Mouse (Mus musculus) embryonic facial prominence, embryonic 10.5 days (tissue): Measurements from ENCODE around the gene Gal3st3. TPM values are rescaled to one million over a fixed set of nuclear protein-coding genes. Genes with fewer than 3 reads are reported as not detected.
A peak's percentile ranks its signal among the peaks of the same experiment; 100 is the strongest.
"Not testable (repeated sequence)": the region's sequence is repeated elsewhere in the genome, so short reads cannot be mapped to it uniquely, and the experiment has no call there.

Experiments
- DNase-seq: peaks from one replicate; pipeline ENCODE4 v3.0.0-alpha.2; 2017; ENCODE audit warnings: low spot score
- H3K27ac ChIP-seq: fragments of 300-500 bp; sonication (generic); replicated peaks from 2 replicates; pipeline ENCODE4 v1.5.1; 2016; ENCODE audit warnings: mild to moderate bottlenecking
- H3K27me3 ChIP-seq: fragments of 300-500 bp; sonication (generic); replicated peaks from 2 replicates; pipeline ENCODE4 v1.6.1; 2016; ENCODE audit warnings: low read depth, mild to moderate bottlenecking; ENCODE audit not compliant: poor library complexity, severe bottlenecking
- H3K36me3 ChIP-seq: fragments of 300-500 bp; sonication (generic); replicated peaks from 2 replicates; pipeline ENCODE4 v1.6.1; 2016; ENCODE audit warnings: mild to moderate bottlenecking, moderate library complexity
- H3K4me1 ChIP-seq: fragments of 300-500 bp; sonication (generic); 2 replicates; pipeline ENCODE4 v1.6.1; 2016
- H3K4me3 ChIP-seq: fragments of 300-500 bp; sonication (generic); 2 replicates; pipeline ENCODE4 v1.5.1; 2016; ENCODE audit warnings: mild to moderate bottlenecking, moderate library complexity
- H3K9me3 ChIP-seq: fragments of 300-500 bp; sonication (generic); 2 replicates; pipeline ENCODE4 v1.6.1; 2016; ENCODE audit warnings: mild to moderate bottlenecking
- WGBS: fragments of 180-500 bp; shearing (Covaris S2); methylation state at CpG from one replicate; pipeline ENCODE4 v1.1.7; 2016; 5-methylcytosine and 5-hydroxymethylcytosine counted together
- polyA plus RNA-seq: library from polyadenylated mRNA; unstranded; fragments of >200 nt; fragmentation: Nextera tagmentation; extraction: Ambion mirVana; gene quantifications from 2 replicates; pipeline ENCODE4 v1.2.1, GENCODE M21; 2016

The Gal3st3 gene
- polyA plus RNA-seq, 1 experiment from 2014 or later, result 8.5 TPM

- 59% methylated on average over 17 of the region's 17 CpGs for WGBS
- DNase-seq, result no peak
These were observed 25.7 kb downstream of the Gal3st3 start for GRCm38 (mm10) chr19:5323801-5324200.

GRCm38 (mm10) chr19:5327970-5328369 lies 29.8 kb downstream of the Gal3st3 start:
- Histone ChIP-seq H3K4me1 (no peaks in the 10 kb centered on the region), H3K36me3 (no peaks in the 10 kb centered on the region), H3K9me3 (no peaks in the 10 kb centered on the region), H3K27me3 (no peaks in the 10 kb centered on the region), H3K27ac (no peak overlapping the region), H3K4me3 (no peak overlapping the region)
- 75% methylated on average over 19 of the region's 19 CpGs for WGBS
- no peak for DNase-seq

More at GRCm38 (mm10) chr19:5323801-5324200, 25.7 kb downstream of the Gal3st3 start:
- H3K27ac ChIP-seq, result no peak overlapping the region
- no peaks in the 10 kb centered on the region for H3K27me3 ChIP-seq
- no peaks in the 10 kb centered on the region for H3K4me1 ChIP-seq
- no peaks in the 10 kb centered on the region for H3K9me3 ChIP-seq
- no peaks in the 10 kb centered on the region for H3K36me3 ChIP-seq
- no peak overlapping the region for H3K4me3 ChIP-seq

GRCm38 (mm10) chr19:5334741-5335140 lies 36.6 kb downstream of the Gal3st3 start:
- peaks cover 5% of the 10 kb centered on the region; the same call in 1 of the 2 replicates for H3K4me1 ChIP-seq
- H3K36me3 ChIP-seq, result no peaks in the 10 kb centered on the region
- WGBS, result 77% methylated on average over 5 of the region's 5 CpGs

GRCm38 (mm10) chr19:5335441-5335840 lies 37.3 kb downstream of the Gal3st3 start, which contains the start of gene Catsper1:
Gene Catsper1, plus strand, starts transcription at chr19:5335741.
- no peak within 1 kb of the TSS for H3K4me3 ChIP-seq
- H3K36me3 ChIP-seq, result no peaks in the 10 kb centered on the region
- WGBS, result 88% methylated on average over 6 of the region's 6 CpGs
- H3K4me1 ChIP-seq, result peaks cover 5% of the 10 kb centered on the region; the same call in 1 of the 2 replicates
- no peaks in the 10 kb centered on the region for H3K27me3 ChIP-seq
- no peaks in the 10 kb centered on the region for H3K9me3 ChIP-seq
- H3K27ac ChIP-seq, result no peak within 1 kb of the TSS
- no peak for DNase-seq

More at GRCm38 (mm10) chr19:5334741-5335140, 36.6 kb downstream of the Gal3st3 start:
- no peaks in the 10 kb centered on the region for H3K27me3 ChIP-seq
- no peak overlapping the region for H3K27ac ChIP-seq
- DNase-seq, result no peak
- H3K4me3 ChIP-seq, result no peak overlapping the region
- no peaks in the 10 kb centered on the region for H3K9me3 ChIP-seq

GRCm38 (mm10) chr19:5337975-5338374 lies 39.8 kb downstream of the Gal3st3 start:
- Histone ChIP-seq H3K27ac (no peak overlapping the region), H3K36me3 (no peaks in the 10 kb centered on the region), H3K27me3 (no peaks in the 10 kb centered on the region), H3K9me3 (no peaks in the 10 kb centered on the region), H3K4me3 (no peak overlapping the region), H3K4me1 (peaks cover 5% of the 10 kb centered on the region; the same call in 1 of the 2 replicates)
- 21% methylated on average over 5 of the region's 5 CpGs for WGBS
- peak; percentile 77 for DNase-seq

GRCm38 (mm10) chr19:5341360-5341759 lies 43.2 kb downstream of the Gal3st3 start:
- Histone ChIP-seq H3K27ac (no peak overlapping the region), H3K4me1 (no peaks in the 10 kb centered on the region), H3K36me3 (no peaks in the 10 kb centered on the region), H3K27me3 (no peaks in the 10 kb centered on the region), H3K4me3 (no peak overlapping the region), H3K9me3 (no peaks in the 10 kb centered on the region)
- 94% methylated on average over 7 of the region's 7 CpGs for WGBS
- no peak for DNase-seq

GRCm38 (mm10) chr19:5345297-5346131 lies 47.4 kb downstream of the Gal3st3 start:
- H3K4me1 ChIP-seq, result peaks cover 6% of the 10 kb centered on the region
- 72% methylated on average over 6 of the region's 6 CpGs for WGBS
- H3K9me3 ChIP-seq, result no peaks in the 10 kb centered on the region

GRCm38 (mm10) chr19:5348064-5348463 lies 49.9 kb downstream of the Gal3st3 start:
- DNase-seq, result no peak
- no peak overlapping the region for H3K27ac ChIP-seq
- peaks cover 6% of the 10 kb centered on the region for H3K4me1 ChIP-seq
- H3K9me3 ChIP-seq, result no peaks in the 10 kb centered on the region
- 74% methylated on average over 6 of the region's 6 CpGs for WGBS
- no peak overlapping the region for H3K4me3 ChIP-seq
- no peaks in the 10 kb centered on the region for H3K36me3 ChIP-seq
- peaks cover 25% of the 10 kb centered on the region for H3K27me3 ChIP-seq

More at GRCm38 (mm10) chr19:5345297-5346131, 47.4 kb downstream of the Gal3st3 start:
- Histone ChIP-seq H3K4me3 (no peak overlapping the region), H3K27me3 (peaks cover 23% of the 10 kb centered on the region), H3K36me3 (no peaks in the 10 kb centered on the region), H3K27ac (no peak overlapping the region)
- no peak for DNase-seq

- peak; percentile 43 for DNase-seq
- Histone ChIP-seq H3K27ac (no peak overlapping the region; the same call in 1 of the 2 replicates), H3K4me3 (peak overlapping the region; percentile 58), H3K4me1 (peaks cover 6% of the 10 kb centered on the region), H3K9me3 (no peaks in the 10 kb centered on the region), H3K36me3 (no peaks in the 10 kb centered on the region), H3K27me3 (peaks cover 25% of the 10 kb centered on the region)
- WGBS, result 6% methylated on average over 34 of the region's 34 CpGs
These were observed 50.7 kb downstream of the Gal3st3 start for GRCm38 (mm10) chr19:5348526-5349501.

DNA sequence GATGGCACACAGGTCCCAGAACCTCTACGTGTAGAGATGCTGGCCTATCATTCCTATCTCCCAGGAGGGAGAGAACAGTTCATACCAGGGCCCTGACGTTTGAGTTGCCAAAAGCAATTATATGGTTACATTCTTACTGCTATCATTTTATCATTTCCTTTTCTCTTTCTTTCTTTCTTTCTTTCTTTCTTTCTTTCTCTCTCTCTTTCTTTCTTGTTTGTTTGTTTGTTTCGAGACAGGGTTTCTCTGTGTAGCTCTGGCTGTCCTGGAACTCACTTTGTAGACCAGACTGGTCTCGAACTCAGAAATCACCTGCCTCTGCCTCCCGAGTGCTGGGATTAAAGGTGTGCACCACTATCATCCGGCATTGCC lies 51.4 kb downstream of the Gal3st3 start, which contains the start of gene Cst6:
TSS of gene Cst6 (minus strand) at position 73 of the 372 bp plus-strand sequence.
- not testable (repeated sequence) for DNase-seq, H3K4me1 ChIP-seq, H3K9me3 ChIP-seq, H3K27ac ChIP-seq, H3K36me3 ChIP-seq
- Histone ChIP-seq H3K4me3 (peak within 1 kb of the TSS; percentile 58), H3K27me3 (peaks cover 25% of the 10 kb centered on the region)
- WGBS, result 66% methylated on average over 6 of the region's 6 CpGs

DNA sequence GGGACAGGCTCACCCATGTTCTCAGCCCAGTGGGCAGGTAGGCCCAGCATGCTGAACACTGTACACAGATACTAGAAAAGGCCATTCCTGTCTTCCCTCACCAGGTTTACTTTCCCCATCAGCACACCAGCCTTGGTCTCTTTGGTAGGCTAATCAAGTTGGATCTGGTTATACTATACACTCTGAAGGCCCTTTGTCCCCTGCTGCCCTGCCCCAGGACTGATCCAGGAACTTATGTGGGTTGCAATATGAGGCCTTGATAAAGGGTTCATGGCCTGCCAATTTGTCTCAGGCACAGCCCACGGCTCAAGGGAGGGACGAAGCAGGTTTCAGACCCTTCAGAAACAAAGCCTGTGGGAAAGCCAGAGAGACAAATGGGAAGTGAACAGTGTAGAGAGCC lies 55.5 kb downstream of the Gal3st3 start:
- no peak for DNase-seq
- H3K36me3 ChIP-seq, result no peaks in the 10 kb centered on the region
- peaks cover 18% of the 10 kb centered on the region for H3K27me3 ChIP-seq
- peaks cover 6% of the 10 kb centered on the region for H3K4me1 ChIP-seq
- H3K9me3 ChIP-seq, result no peaks in the 10 kb centered on the region
- H3K27ac ChIP-seq, result no peak overlapping the region
- H3K4me3 ChIP-seq, result no peak overlapping the region
- 79% methylated on average over 2 of the region's 2 CpGs for WGBS

DNA sequence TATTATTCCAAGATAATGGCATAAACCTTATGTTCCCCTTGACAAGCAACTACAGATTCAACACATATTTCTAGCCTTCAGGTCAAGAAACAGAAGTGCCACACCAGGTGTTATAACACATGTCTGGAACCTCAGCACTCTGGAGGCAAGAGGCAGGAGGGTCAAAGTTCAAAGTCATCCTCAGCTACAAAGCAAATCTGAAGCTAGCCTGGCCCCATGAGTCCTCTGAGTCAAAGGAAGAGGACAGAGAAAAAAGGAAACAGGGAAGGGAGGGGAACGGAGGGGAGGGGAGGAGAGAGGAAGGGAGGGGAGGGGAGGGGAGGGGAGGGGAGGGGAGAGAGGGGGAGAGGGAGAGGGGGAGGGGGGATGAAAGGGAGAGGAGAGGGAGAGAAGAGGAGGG lies 57.9 kb downstream of the Gal3st3 start:
- Histone ChIP-seq H3K36me3 (0 out of 2 replicates have a peak, but pooled peaks cover 7% of the 10 kb centered on the region), H3K9me3 (no peaks in the 10 kb centered on the region), H3K27me3 (no peaks in the 10 kb centered on the region), H3K4me1 (no peaks in the 10 kb centered on the region; the same call in 1 of the 2 replicates), H3K4me3 (no peak overlapping the region), H3K27ac (no peak overlapping the region)
- WGBS, result no CpG with 5 or more reads among the region's 1 CpGs
- no peak for DNase-seq
